Mouse (Mus musculus): Measurements from ENCODE around the gene Plekhh1. TPM values are rescaled to one million over a fixed set of nuclear protein-coding genes. Genes with fewer than 3 reads are reported as not detected.

The Plekhh1 gene
- polyA plus RNA-seq, 1 experiment, result 10.6 TPM

- no peak for DNase-seq (ENCODE audit: extremely low spot score in 1 of 2, low spot score in 1 of 2)
Observed at GRCm38 (mm10) chr12:79068306-79068705, 39.3 kb downstream of the Plekhh1 start.

- DNase-seq (ENCODE audit: extremely low spot score in 1 of 2, low spot score in 1 of 2), result no peak
Observed at GRCm38 (mm10) chr12:79069187-79069608, 40.2 kb downstream of the Plekhh1 start.

DNA sequence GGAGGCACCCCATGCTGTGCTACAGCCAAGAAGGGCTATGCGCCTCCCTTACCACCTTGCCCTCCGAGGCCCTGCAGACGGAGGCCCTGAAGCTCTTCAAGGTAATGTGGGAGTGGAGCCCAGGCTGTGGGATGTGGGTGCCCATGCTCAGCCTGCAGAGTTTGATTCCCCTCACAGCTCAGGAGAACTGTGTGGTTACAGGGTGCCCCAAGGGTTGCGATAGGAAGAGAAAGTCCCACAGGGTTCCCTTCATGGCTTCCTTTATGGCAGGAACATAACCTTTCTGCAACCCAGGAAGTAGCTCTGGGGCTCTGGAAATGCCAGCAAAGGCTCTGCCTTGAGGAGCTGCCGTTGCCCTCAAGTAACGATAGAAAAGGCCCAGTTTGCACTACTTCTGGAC, 41.0 kb downstream of the Plekhh1 start:
- no peak for DNase-seq (ENCODE audit: extremely low spot score in 1 of 2, low spot score in 1 of 2)

- no peak for DNase-seq (ENCODE audit: extremely low spot score in 1 of 2, low spot score in 1 of 2)
Observed at GRCm38 (mm10) chr12:79070736-79071333, 41.9 kb downstream of the Plekhh1 start.

- no peak for DNase-seq (ENCODE audit: extremely low spot score in 1 of 2, low spot score in 1 of 2)
Observed at GRCm38 (mm10) chr12:79072576-79072975, 43.6 kb downstream of the Plekhh1 start.

GRCm38 (mm10) chr12:79073362-79073761, 44.4 kb downstream of the Plekhh1 start:
- DNase-seq (ENCODE audit: extremely low spot score in 1 of 2, low spot score in 1 of 2), result no peak

DNA sequence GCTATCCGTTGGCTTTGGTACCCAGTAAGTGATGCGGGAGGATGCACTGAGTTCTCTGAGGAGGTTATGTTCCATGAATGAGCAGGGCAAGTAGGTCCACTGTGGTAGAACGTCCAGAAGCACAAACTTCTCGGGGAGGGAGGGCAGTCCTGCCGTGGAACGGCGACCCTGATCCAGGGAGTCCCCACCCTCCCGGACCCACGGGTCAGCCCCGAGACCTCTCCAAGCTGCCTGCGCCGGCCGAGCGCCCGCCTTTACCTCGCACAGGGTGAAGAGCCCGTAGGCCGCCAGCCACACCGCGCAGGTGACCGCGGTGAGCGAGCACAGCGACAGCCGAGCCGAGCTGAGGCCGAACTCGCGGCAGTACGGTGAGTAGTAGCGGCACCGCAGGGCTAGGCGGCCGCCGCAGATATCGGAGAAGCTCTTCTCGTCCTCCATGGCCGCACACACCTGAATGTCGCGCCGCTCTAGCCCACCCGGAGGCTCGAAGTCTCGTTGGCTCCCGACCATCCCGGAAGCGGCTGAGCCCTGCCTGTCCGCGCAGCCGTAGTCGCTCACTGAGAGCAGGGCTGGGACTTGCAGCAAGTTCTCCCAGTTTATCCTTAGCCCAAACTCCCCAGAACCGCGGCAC, 60.3 kb downstream of the Plekhh1 start, which contains the start of gene Pigh:
TSS of gene Pigh (minus strand) at position 470 of the 631 bp plus-strand sequence.
- DNase-seq (ENCODE audit: extremely low spot score in 1 of 2, low spot score in 1 of 2), result peak; percentile 70 to 92

DNA sequence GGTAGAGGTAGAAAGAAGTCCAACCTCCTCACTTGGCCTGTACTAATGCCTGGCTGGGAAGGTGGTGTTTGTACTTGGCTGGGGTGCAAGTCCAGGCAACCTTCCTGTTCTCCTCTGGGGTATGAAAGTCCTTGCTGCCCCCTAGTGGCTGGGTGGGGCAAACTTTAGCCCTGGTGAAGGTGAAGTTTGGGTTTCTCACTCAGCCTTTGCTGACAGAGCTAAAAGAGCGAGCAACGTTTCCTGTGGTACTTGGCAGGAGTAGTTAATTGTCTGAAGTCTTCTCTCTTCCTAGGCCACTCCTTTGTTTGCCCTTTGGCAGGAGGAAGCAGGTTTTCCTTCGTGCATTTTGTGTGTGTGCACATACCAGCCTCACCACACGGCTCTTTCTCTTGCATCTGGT, 63.6 kb downstream of the Plekhh1 start:
- DNase-seq (ENCODE audit: extremely low spot score in 1 of 2, low spot score in 1 of 2), result peak in 1 of 2 experiments; percentile 74

GRCm38 (mm10) chr12:79097106-79097752, 68.3 kb downstream of the Plekhh1 start:
- peak in 1 of 2 experiments; percentile 76 for DNase-seq (ENCODE audit: extremely low spot score in 1 of 2, low spot score in 1 of 2)

GRCm38 (mm10) chr12:79103773-79104172, 74.8 kb downstream of the Plekhh1 start:
- DNase-seq (ENCODE audit: extremely low spot score in 1 of 2, low spot score in 1 of 2), result no peak

DNA sequence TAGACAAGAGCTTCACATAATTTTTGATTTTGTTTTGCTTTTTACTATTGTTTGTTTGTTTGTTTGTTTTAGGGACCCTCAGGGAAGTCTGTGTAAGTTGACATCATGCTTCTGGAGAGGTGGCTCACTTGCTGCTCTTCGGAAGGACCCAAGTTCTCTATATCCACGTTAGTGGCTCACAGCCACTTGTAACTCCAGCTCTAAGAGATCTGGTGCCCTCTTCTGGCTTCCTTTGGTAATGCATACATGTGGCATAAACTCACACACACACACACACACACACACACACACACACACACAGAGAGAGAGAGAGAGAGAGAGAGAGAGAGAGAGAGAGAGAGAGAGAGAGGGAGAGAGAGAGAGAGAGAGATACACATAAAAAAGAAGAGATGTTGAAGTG, 75.6 kb downstream of the Plekhh1 start:
- DNase-seq (ENCODE audit: extremely low spot score in 1 of 2, low spot score in 1 of 2), result no peak

- DNase-seq (ENCODE audit: extremely low spot score in 1 of 2, low spot score in 1 of 2), result no peak
Observed at GRCm38 (mm10) chr12:79105312-79105711, 76.3 kb downstream of the Plekhh1 start.

DNA sequence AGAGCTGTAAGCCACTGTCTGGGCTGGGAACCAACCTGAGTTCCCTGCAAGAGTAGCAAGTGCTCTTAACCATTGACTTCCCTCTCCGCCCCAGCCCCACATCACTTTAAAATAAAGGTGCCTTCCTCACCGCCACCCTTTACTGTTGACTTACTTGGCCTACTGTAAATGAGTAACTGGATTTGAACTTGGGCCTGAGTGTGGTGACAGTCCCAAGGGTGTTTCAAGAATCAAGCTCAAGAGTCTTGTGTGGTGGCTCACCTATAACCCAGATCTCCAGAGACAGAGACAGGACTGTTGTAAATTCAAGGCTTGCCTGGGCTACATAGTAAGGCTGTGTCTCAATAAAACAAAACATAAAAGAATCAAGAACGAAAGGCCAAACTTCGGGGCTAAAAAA, 90.0 kb downstream of the Plekhh1 start:
- DNase-seq (ENCODE audit: extremely low spot score in 1 of 2, low spot score in 1 of 2), result no peak

GRCm38 (mm10) chr12:79122820-79123219, 93.9 kb downstream of the Plekhh1 start:
- peak in 1 of 2 experiments; percentile 42 for DNase-seq (ENCODE audit: extremely low spot score in 1 of 2, low spot score in 1 of 2)

- peak; percentile 51 to 80 for DNase-seq (ENCODE audit: extremely low spot score in 1 of 2, low spot score in 1 of 2)
Observed at GRCm38 (mm10) chr12:79130299-79131177, 101.6 kb downstream of the Plekhh1 start, which contains the start of gene Arg2. Gene Arg2 (plus strand): TSS chr12:79130777.

Other genes with a start within 250 kb of the Plekhh1 start
- gene Atp6v1d, start 167.5 kb upstream of the Plekhh1 start, polyA plus RNA-seq (2012; rRNA removed), result 215 and 242 TPM in 2 replicates
- 24.2 and 30.1 TPM in 2 replicates for gene Eif2s1, start 167.3 kb upstream of the Plekhh1 start, polyA plus RNA-seq (2012; rRNA removed)
- 0.14 and 0.17 TPM in 2 replicates for gene Plek2, start 122.2 kb upstream of the Plekhh1 start, polyA plus RNA-seq (2012; rRNA removed)
- gene Tmem229b, start 21.5 kb upstream of the Plekhh1 start, polyA plus RNA-seq (2012; rRNA removed), result 18.9 and 21.6 TPM in 2 replicates
- gene Pigh, start 60.5 kb downstream of the Plekhh1 start, polyA plus RNA-seq (2012; rRNA removed), result 10.9 and 12.1 TPM in 2 replicates
- 5.9 TPM in 2 replicates for gene Arg2, start 101.6 kb downstream of the Plekhh1 start, polyA plus RNA-seq (2012; rRNA removed)
- gene Vti1b, start 143.5 kb downstream of the Plekhh1 start, polyA plus RNA-seq (2012; rRNA removed), result 165 and 175 TPM in 2 replicates
- 18.9 and 20.4 TPM in 2 replicates for gene Rdh11, start 163.1 kb downstream of the Plekhh1 start, polyA plus RNA-seq (2012; rRNA removed)
- 1.7 and 2.2 TPM in 2 replicates for gene Rdh12, start 179.8 kb downstream of the Plekhh1 start, polyA plus RNA-seq (2012; rRNA removed)